Mouse (Mus musculus) bone marrow macrophage, adult 2 months (primary cell): ENCODE measurements around the gene Osbpl6.

Experiments used
- CTCF ChIP-seq: IDR thresholded peaks from 2 replicates; pipeline ENCODE4 v1.5.1; 2012; ENCODE audit warnings: low read depth, mild to moderate bottlenecking, low read length, moderate library complexity
- POLR2A ChIP-seq: IDR thresholded peaks from 2 replicates; pipeline ENCODE4 v1.6.1; 2012; ENCODE audit warnings: mild to moderate bottlenecking, low read depth, low read length, borderline replicate concordance

DNA sequence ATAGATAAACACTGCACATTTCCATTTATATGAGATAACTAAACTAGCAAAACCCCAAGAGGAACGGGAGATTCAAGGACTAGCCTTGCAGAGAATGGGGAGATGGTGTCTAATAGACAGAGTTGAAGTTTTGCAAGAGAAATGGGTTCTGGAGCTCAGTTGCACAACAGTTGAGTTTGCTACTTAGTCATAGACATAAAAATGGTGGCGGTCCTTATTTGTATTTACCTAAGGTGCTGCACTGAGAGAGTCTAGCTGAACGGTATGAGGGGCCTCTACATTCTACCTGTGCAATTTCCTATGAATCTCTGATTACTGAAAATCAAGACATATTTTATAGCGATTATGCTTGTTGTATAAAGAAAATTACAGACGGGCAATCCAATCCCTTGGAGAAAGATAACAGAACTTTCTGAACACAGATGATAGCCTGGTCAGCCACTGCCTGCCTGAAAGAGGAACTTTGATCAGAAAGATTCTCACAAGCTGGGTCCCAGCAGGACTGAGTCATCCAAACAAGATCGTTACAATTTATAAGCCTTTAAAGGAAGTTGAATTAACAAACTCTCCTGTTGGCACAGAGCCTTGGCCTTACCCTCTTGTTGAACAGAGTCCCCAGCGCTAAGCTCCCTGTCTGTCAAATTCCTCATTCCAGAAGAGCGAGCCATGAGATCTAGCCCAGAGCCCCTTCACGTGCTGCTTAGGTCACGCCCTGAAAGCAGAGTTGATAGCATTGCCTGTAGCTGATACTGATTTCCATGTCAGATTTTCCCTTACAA lies 204.2 kb downstream of the Osbpl6 start:
- TF ChIP-seq CTCF (no peak), POLR2A (no peak)
